Mouse (Mus musculus): ENCODE results near the gene Nr1h2. TPM values are rescaled to one million over a fixed set of nuclear protein-coding genes. Genes with fewer than 3 reads are reported as not detected.

Gene Nr1h2
- polyA plus RNA-seq, 1 experiment from 2014 or later: 72.3 TPM

DNA sequence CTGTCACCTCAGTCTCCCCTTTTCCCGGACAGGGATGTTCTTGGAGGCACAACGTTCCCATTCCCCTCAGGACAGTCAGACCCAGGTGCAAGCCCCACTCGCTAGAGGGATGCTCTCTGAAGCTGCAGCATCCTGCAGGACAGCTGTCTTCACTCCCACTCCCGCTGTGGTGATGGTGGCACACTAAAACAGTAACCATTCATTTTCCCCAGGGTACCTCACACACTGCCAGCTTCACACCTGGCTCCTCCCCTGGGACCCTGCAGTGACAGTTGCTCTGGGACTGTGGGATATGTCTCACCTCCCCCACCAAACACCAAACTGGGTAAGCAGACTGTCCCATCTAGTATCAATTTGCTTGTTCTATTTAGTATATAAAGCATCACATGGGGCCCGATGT lies 6.0 kb downstream of the Nr1h2 start:
- peaks cover 19% of the 10 kb centered on the region for H3K4me1 ChIP-seq
- no peak for ATAC-seq (ENCODE audit: insufficient number of reproducible peaks, insufficient read depth, low FRiP score, low TSS enrichment, low read depth)
- H3K36me3 ChIP-seq: peaks cover 42% of the 10 kb centered on the region
- peak overlapping the region; percentile 71 for H3K4me3 ChIP-seq
- H3K27ac ChIP-seq: no peak overlapping the region
- H3K27me3 ChIP-seq: no peaks in the 10 kb centered on the region
- H3K4me2 ChIP-seq: peak overlapping the region; percentile 84
- peak overlapping the region; percentile 78 for H3K9ac ChIP-seq
- H3K9me3 ChIP-seq: no peaks in the 10 kb centered on the region; the same call in 1 of the 2 replicates
- WGBS: 21% methylated on average over 5 of the region's 5 CpGs

DNA sequence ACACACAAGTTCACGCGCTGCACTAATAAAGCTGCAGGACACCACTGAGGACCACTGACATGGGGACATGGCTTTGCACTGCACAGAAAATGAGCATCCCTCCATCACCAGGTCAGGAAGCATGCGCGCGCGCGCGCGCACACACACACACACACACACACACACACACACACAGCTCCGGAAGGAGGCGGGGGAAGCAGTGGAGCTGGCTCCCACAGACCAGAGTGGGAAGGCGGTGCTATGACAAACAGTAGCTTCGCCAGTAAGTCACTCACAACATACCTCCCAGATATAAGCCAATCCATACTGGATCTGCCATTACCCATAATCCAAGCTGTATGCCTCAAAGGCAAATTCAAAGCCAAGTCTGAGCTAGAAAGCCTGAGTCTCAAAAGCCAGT lies 6.7 kb downstream of the Nr1h2 start:
- H3K9ac ChIP-seq: peak overlapping the region; percentile 78

DNA sequence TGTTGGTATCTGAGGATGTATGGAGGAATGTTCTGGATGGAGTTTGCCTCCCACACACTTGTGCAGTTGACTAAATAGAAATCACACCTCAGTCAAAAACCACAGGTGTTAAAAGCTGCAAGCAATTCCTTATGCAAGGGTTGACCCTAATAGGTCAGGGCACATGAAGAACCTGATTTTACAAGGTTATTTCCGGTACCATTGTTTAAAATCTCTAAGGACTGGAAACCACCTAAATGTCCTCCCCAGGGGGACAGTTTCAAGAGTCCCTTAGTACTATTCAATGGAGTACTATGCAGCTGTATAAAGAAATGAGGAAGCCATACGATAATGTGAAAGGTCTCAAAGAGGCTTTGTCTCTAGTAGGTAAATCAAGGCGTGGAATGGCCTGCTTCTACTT lies 7.5 kb downstream of the Nr1h2 start:
- Histone ChIP-seq H3K4me2 (no peak overlapping the region), H3K9ac (no peak overlapping the region), H3K27ac (no peak overlapping the region), H3K4me3 (no peak overlapping the region), H3K27me3 (no peaks in the 10 kb centered on the region), H3K36me3 (peaks cover 43% of the 10 kb centered on the region), H3K4me1 (peaks cover 14% of the 10 kb centered on the region), H3K9me3 (no peaks in the 10 kb centered on the region; the same call in 1 of the 2 replicates)
- WGBS: 98% methylated on average over 3 of the region's 3 CpGs
- no peak for ATAC-seq (ENCODE audit: insufficient number of reproducible peaks, insufficient read depth, low FRiP score, low TSS enrichment, low read depth)

More for the DNA sequence above, 6.7 kb downstream of the Nr1h2 start:
- Histone ChIP-seq H3K4me1 (peaks cover 14% of the 10 kb centered on the region), H3K36me3 (peaks cover 43% of the 10 kb centered on the region), H3K27ac (no peak overlapping the region), H3K4me2 (peak overlapping the region; percentile 84), H3K4me3 (peak overlapping the region; percentile 71), H3K27me3 (no peaks in the 10 kb centered on the region), H3K9me3 (no peaks in the 10 kb centered on the region; the same call in 1 of the 2 replicates)
- WGBS: 97% methylated on average over 13 of the region's 13 CpGs
- no peak for ATAC-seq (ENCODE audit: insufficient number of reproducible peaks, insufficient read depth, low FRiP score, low TSS enrichment, low read depth)

DNA sequence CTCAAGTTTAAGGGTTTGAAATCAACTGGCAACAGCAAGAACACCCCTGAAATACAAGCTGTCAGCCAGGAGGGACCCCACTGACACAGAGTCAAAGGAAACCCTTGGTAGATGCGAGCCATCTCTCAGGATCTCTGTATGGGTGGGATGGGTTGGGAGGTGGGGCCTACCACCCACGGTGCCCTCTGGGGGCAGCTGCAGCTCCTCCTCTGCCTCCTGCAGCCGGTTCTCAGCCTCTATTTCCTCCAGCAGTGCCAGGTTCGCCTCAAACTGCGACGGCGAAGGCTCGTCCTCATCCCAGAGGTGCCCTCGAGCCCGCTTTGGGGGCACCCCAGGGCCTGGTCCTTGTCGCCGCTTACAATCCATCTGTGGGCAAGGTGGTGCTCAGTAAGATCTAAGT lies 10.7 kb downstream of the Nr1h2 start:
- Histone ChIP-seq H3K9ac (0 out of 2 replicates have a peak overlapping the region, but pooled peaks have one; percentile 11), H3K27me3 (no peaks in the 10 kb centered on the region), H3K9me3 (no peaks in the 10 kb centered on the region; the same call in 1 of the 2 replicates), H3K27ac (no peak overlapping the region), H3K4me1 (peaks cover 14% of the 10 kb centered on the region), H3K36me3 (peaks cover 55% of the 10 kb centered on the region), H3K4me2 (no peak overlapping the region), H3K4me3 (no peak overlapping the region)
- 73% methylated on average over 12 of the region's 12 CpGs for WGBS
- no peak for ATAC-seq (ENCODE audit: insufficient number of reproducible peaks, insufficient read depth, low FRiP score, low TSS enrichment, low read depth)

DNA sequence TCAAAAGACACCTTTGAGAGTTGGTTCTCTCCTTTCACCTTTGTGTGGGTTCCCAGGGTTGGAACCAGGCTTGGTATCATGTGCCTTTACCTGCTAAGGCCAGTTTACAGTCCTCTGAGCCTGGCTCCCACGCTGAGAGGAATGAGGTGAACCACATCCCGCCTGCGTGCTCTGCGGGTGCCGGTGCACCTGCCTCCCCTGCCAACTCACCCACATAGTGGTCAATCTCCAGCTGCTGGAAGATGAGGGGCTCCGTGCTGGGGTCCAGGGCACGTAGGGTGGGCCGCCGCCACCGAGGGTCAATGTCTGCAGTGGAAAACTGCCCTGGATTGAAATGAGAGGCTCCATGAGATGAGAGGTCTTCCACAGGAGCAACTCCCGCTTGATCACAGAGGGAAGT lies 11.2 kb downstream of the Nr1h2 start:
- ATAC-seq (ENCODE audit: insufficient number of reproducible peaks, insufficient read depth, low FRiP score, low TSS enrichment, low read depth): no peak
- no peak overlapping the region for H3K4me3 ChIP-seq
- no peaks in the 10 kb centered on the region for H3K27me3 ChIP-seq
- no peak overlapping the region for H3K4me2 ChIP-seq
- no peak overlapping the region for H3K27ac ChIP-seq
- H3K36me3 ChIP-seq: peaks cover 60% of the 10 kb centered on the region
- no peak overlapping the region for H3K9ac ChIP-seq
- 93% methylated on average over 11 of the region's 11 CpGs for WGBS
- H3K9me3 ChIP-seq: no peaks in the 10 kb centered on the region; the same call in 1 of the 2 replicates
- peaks cover 9% of the 10 kb centered on the region for H3K4me1 ChIP-seq

DNA sequence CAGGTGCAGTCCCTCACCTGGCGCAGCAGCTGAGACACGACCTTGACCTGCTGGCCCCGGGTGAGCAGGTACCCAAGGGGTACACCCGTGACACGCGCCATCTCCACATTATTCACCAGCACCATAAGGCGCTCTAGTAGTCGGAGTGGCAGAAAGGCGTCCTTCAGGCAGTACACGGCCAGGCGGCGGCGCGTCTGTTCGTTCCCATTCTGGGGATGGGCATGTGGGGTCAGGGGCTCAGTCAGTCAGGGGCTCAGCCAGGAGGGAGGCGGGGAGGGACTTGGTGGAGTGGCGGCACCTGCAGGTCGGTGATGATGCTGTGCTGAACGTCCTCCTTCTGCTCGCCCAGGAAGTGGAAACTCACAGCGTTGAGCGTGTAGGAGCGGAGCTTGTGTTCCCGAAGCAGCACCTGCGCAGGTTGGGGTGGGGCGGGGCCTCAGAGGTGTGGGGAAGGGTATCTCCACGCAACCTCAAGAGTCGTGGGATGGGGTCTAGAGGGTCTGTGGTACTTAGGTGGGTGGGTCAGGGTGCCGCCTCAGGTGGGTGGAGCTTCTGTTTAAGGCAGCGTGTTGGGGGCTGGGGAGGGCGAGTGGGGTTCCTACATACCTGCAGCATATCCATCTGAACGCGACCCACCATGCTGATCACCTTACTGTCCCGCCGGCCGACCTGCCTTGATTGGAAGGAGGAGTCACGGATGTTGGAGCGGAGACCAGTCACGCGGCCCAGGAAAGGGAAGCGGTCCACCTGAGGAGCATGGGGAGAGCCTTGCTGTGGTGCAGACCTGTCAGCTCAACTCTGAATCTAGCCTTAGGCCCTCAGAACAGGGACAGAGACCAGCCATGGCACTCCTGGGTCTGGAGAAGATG lies 14.8 kb downstream of the Nr1h2 start:
- no peak overlapping the region for H3K27ac ChIP-seq
- H3K4me3 ChIP-seq: no peak overlapping the region
- H3K9ac ChIP-seq: no peak overlapping the region
- 93% methylated on average over 41 of the region's 41 CpGs for WGBS
- no peaks in the 10 kb centered on the region for H3K9me3 ChIP-seq
- no peak for ATAC-seq (ENCODE audit: insufficient number of reproducible peaks, insufficient read depth, low FRiP score, low TSS enrichment, low read depth)
- no peaks in the 10 kb centered on the region for H3K4me1 ChIP-seq
- H3K36me3 ChIP-seq: peaks cover 92% of the 10 kb centered on the region
- H3K4me2 ChIP-seq: no peak overlapping the region
- no peaks in the 10 kb centered on the region for H3K27me3 ChIP-seq

DNA sequence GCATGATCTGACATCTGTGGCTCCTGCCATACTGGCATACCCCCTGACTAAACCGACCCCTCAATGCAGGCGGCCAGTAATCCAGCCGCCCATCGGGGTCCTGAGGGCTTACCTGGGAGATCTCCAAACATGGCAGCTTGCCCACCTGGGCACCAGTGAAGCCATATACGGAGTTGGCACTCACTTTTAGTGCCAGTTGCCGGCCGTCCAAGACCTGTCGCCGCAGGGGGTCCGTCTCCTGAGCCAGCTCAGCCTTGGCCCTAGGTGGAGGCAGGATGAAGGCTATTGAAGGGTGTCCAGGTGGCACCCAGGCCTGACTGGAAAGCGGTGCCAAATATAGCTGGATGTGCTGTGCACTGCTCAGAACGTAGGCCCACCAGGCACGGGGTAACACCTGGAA lies 16.3 kb downstream of the Nr1h2 start:
- no peak overlapping the region for H3K4me3 ChIP-seq
- H3K4me2 ChIP-seq: no peak overlapping the region
- no peak overlapping the region for H3K9ac ChIP-seq
- peaks cover 99% of the 10 kb centered on the region for H3K36me3 ChIP-seq
- H3K9me3 ChIP-seq: no peaks in the 10 kb centered on the region
- no peaks in the 10 kb centered on the region for H3K4me1 ChIP-seq
- 91% methylated on average over 13 of the region's 13 CpGs for WGBS
- no peak for ATAC-seq (ENCODE audit: insufficient number of reproducible peaks, insufficient read depth, low FRiP score, low TSS enrichment, low read depth)
- H3K27ac ChIP-seq: no peak overlapping the region
- no peaks in the 10 kb centered on the region for H3K27me3 ChIP-seq

DNA sequence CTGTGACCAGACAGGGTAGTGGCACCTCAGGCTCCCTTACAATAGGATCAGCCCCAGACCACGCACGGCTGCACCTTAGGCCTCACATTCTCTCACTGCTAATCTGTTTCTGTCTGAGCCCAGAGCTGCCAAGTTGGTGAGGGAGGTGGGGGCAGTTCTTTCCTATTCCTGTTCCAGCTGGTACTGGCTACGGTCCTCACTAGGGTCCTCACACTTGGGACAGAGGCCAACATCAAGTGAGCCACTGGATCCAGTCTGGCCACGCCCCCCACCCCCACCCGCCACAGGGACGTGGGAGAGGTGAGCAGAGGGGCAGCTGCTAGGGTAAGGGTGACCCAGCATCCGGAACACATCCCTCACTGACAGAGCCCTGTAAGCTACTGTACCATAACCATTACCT lies 16.7 kb downstream of the Nr1h2 start:
- Histone ChIP-seq H3K4me1 (no peaks in the 10 kb centered on the region), H3K4me3 (no peak overlapping the region), H3K27me3 (no peaks in the 10 kb centered on the region), H3K9ac (no peak overlapping the region), H3K36me3 (peaks cover 98% of the 10 kb centered on the region), H3K27ac (no peak overlapping the region), H3K4me2 (no peak overlapping the region), H3K9me3 (no peaks in the 10 kb centered on the region)
- no peak for ATAC-seq (ENCODE audit: insufficient number of reproducible peaks, insufficient read depth, low FRiP score, low TSS enrichment, low read depth)
- WGBS: 88% methylated on average over 7 of the region's 7 CpGs

DNA sequence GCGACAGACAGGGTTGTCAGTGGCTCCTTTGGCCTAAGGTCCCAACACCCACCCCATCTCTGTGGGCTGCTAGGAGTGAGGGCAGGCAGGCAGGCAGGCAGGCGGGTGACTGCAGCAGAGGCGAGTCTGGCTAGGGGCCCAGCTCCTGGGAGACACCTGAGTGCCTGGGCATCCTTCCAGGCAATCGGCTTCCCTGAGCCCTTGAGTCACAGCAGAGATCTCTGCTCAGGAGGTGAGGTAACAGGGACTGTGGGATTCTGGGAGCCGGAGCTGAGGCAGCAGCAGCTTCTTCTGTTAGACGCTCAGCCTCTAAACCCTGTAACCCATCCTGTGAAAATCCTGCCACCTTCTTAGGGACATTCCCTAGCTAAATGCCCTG lies 17.2 kb downstream of the Nr1h2 start:
- Histone ChIP-seq H3K9me3 (no peaks in the 10 kb centered on the region), H3K36me3 (peaks cover 94% of the 10 kb centered on the region), H3K27me3 (no peaks in the 10 kb centered on the region), H3K27ac (no peak overlapping the region), H3K4me2 (no peak overlapping the region), H3K9ac (no peak overlapping the region), H3K4me3 (no peak overlapping the region), H3K4me1 (no peaks in the 10 kb centered on the region)
- WGBS: 85% methylated on average over 6 of the region's 6 CpGs
- ATAC-seq (ENCODE audit: insufficient number of reproducible peaks, insufficient read depth, low FRiP score, low TSS enrichment, low read depth): no peak

DNA sequence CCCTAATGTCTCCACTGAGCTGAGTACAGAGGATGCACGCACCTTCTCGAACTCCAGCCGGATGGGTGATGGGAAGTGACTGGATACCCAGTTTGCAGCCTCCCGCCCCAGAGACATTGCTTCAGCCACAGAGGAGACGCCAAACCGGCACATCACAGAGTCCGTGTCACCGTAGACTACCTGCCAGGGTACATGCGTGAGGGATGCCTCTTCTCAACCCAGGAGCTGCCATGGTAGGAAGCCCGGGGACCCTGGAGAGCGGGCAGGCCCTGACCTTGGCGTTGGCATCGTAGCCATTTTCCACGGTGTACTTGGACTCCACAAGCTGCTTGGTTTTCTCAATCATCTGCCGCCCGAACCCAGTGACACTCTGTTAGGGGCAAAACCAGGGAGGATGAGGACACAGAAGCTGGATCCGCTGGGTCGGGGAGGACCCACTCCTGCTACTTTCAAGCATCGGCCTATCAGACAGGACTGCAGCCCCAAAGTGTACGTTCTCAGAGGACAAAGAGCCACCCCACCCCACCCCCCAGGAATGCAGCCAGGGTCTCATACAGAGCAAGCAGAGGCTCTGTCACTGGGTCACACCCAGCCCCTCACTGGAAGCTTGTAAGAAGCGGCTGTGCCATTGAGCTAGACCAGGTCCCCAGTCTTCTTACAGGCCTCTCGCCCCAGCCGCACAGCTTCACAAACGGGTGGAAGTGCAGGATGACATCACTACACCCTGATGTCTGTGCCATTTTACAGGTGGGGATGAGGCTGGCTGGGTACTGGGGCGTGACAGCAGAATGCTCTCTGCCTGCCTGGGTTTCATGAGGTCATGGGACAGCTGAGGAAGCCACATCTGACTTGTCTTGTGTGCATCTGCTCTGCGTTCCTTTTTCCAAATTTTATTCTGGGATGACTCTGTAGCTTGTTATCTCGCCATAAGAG lies 17.8 kb downstream of the Nr1h2 start:
- no peaks in the 10 kb centered on the region for H3K9me3 ChIP-seq
- no peak overlapping the region for H3K27ac ChIP-seq
- no peak overlapping the region for H3K9ac ChIP-seq
- 92% methylated on average over 27 of the region's 27 CpGs for WGBS
- H3K4me2 ChIP-seq: no peak overlapping the region
- H3K36me3 ChIP-seq: peaks cover 87% of the 10 kb centered on the region
- H3K27me3 ChIP-seq: no peaks in the 10 kb centered on the region
- H3K4me3 ChIP-seq: no peak overlapping the region
- H3K4me1 ChIP-seq: no peaks in the 10 kb centered on the region
- no peak for ATAC-seq (ENCODE audit: insufficient number of reproducible peaks, insufficient read depth, low FRiP score, low TSS enrichment, low read depth)

DNA sequence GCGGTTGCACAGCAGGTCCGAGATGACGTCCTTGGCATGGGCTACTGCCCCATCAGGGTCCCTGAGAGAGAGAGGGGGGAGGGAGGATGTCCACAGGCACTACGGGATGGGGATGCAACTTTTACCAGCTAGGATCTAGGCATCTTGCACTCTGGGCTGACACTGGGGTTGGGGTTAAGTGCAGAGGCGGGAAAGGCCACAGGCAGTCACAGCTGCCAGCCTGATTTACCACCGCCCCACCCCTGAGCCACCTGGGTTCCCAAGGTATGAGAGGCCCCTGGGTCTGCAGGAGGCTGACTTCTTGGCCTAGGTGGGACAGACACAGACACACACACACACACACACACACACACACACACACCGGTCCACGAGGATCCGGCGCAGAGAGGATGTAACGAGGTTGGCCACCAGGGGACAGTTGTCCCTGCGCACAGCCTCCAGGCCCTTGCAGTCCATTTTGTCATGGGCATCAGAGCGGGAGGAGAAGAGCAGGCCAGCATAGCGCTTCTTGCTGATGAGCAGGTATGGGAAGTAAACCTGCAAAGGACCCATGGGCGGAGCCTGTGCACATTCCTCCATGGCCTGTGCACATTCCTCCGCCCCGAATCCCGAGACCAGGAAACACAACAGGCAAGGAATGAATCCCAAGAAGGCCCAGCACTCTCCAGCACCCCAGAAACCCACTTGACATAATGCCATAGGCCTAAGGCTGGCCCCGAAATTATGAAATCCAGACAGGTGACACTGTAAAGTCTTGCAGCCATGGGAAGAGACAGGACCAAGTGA lies 18.9 kb downstream of the Nr1h2 start:
- H3K9me3 ChIP-seq: no peaks in the 10 kb centered on the region
- H3K9ac ChIP-seq: no peak overlapping the region
- 87% methylated on average over 19 of the region's 19 CpGs for WGBS
- H3K4me3 ChIP-seq: no peak overlapping the region
- H3K27me3 ChIP-seq: peaks cover 4% of the 10 kb centered on the region; the same call in 1 of the 2 replicates
- H3K4me1 ChIP-seq: no peaks in the 10 kb centered on the region
- no peak for ATAC-seq (ENCODE audit: insufficient number of reproducible peaks, insufficient read depth, low FRiP score, low TSS enrichment, low read depth)
- H3K4me2 ChIP-seq: no peak overlapping the region
- H3K36me3 ChIP-seq: peaks cover 76% of the 10 kb centered on the region
- no peak overlapping the region for H3K27ac ChIP-seq

Measured in embryonic facial prominence, embryonic 13.5 days (tissue).